Mouse (Mus musculus): ENCODE results near the gene Slc38a2.

DNA sequence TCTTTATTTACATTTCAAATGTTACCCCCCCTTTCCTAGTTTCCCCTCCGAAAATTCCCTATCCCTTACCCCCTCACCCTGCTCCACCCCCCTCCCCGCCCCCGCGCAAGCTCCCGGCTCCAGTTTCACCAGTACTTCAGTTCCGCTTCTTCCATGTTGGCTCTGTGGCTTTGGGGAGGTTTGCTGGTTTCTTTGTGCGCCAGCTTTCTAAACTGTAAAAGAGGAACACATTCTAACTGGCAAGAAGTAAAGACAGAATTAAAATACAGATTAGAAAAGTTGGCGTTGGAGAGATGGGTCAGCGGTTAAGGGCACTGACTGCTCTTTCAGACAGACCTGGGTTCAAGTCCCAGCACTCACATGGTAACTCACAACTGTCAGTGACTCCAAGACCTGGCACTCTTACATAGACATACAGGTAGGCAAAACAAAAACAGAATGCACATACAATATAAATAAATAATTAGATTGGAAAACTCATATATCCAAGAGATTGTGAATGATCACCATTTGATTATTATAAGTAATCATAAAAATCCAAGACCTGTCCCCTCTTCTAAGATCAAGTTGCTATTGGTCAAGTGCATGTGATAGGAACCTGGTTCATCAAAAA, 15.7 kb upstream of the Slc38a2 start:
- TF ChIP-seq CTCF (IDR thresholded peaks at IDR 0.05) (no peak), POLR2A (IDR thresholded peaks at IDR 0.05; ENCODE audit: insufficient read depth, low read depth, low read length) (no peak), EP300 (IDR thresholded peaks at IDR 0.05; ENCODE audit: insufficient read depth, low read depth, low read length) (no peak)
